Mouse (Mus musculus) brain, embryonic 14.5 days (tissue): Measurements from ENCODE around the gene Tcp11l2.

ENCODE experiments used
- CTCF ChIP-seq: fragments of 200-500 bp; IDR thresholded peaks from 2 replicates; pipeline ENCODE4 v1.5.1; 2012; ENCODE audit warnings: inconsistent platforms, mild to moderate bottlenecking, moderate library complexity, borderline replicate concordance; ENCODE audit not compliant: insufficient read depth, insufficient read length; ENCODE audit errors: extremely low read depth
- POLR2A ChIP-seq: fragments of 200-500 bp; IDR thresholded peaks from 2 replicates; pipeline ENCODE4 v1.6.1; 2012; ENCODE audit warnings: mild to moderate bottlenecking, inconsistent platforms, borderline replicate concordance; ENCODE audit not compliant: poor library complexity, insufficient read depth, insufficient read length, severe bottlenecking; ENCODE audit errors: extremely low read depth

- TF ChIP-seq CTCF (no peak), POLR2A (no peak)
Observed at GRCm38 (mm10) chr10:84584451-84585293, 8.2 kb downstream of the Tcp11l2 start.
